Mouse (Mus musculus) WW6 (cell line): ENCODE results near the gene Syne3.

Experiments
- DNase-seq: peaks from one replicate; pipeline ENCODE4 v3.0.0-alpha.2; 2013; ENCODE audit warnings: low read depth, low spot score

Syne3 gene

GRCm38 (mm10) chr12:104925035-104925434 lies 84.6 kb downstream of the Syne3 start:
- no peak for DNase-seq

GRCm38 (mm10) chr12:104924546-104924945 lies 85.1 kb downstream of the Syne3 start:
- DNase-seq = no peak

- no peak for DNase-seq
Observed at GRCm38 (mm10) chr12:104923948-104924388, 85.6 kb downstream of the Syne3 start.

- no peak for DNase-seq
Observed at GRCm38 (mm10) chr12:104922647-104923046, 87.0 kb downstream of the Syne3 start.

GRCm38 (mm10) chr12:104921071-104921470 lies 88.5 kb downstream of the Syne3 start:
- no peak for DNase-seq

GRCm38 (mm10) chr12:104919247-104919646 lies 90.4 kb downstream of the Syne3 start:
- no peak for DNase-seq

- DNase-seq = no peak
Observed at GRCm38 (mm10) chr12:104917927-104918326, 91.7 kb downstream of the Syne3 start.

- DNase-seq = no peak
Observed at GRCm38 (mm10) chr12:104917297-104917696, 92.3 kb downstream of the Syne3 start.

- DNase-seq = no peak
Observed at GRCm38 (mm10) chr12:104916776-104917175, 92.8 kb downstream of the Syne3 start.

- DNase-seq = no peak
Observed at GRCm38 (mm10) chr12:104915681-104916080, 93.9 kb downstream of the Syne3 start.

GRCm38 (mm10) chr12:104912990-104913389 lies 96.6 kb downstream of the Syne3 start:
- DNase-seq = no peak

- DNase-seq = no peak
Observed at GRCm38 (mm10) chr12:104912281-104912933, 97.2 kb downstream of the Syne3 start.

- DNase-seq = no peak
Observed at GRCm38 (mm10) chr12:104909750-104910149, 99.9 kb downstream of the Syne3 start.

- no peak for DNase-seq
Observed at GRCm38 (mm10) chr12:104908986-104909385, 100.6 kb downstream of the Syne3 start.

- no peak for DNase-seq
Observed at GRCm38 (mm10) chr12:104908024-104908781, 101.4 kb downstream of the Syne3 start.

GRCm38 (mm10) chr12:104907133-104907532 lies 102.5 kb downstream of the Syne3 start:
- DNase-seq = no peak

GRCm38 (mm10) chr12:104904138-104904537 lies 105.5 kb downstream of the Syne3 start:
- DNase-seq = no peak

GRCm38 (mm10) chr12:104902392-104903053 lies 107.1 kb downstream of the Syne3 start:
- DNase-seq = no peak

GRCm38 (mm10) chr12:104901320-104901719 lies 108.3 kb downstream of the Syne3 start:
- no peak for DNase-seq

GRCm38 (mm10) chr12:104899835-104900234 lies 109.8 kb downstream of the Syne3 start:
- no peak for DNase-seq

GRCm38 (mm10) chr12:104899161-104899560 lies 110.4 kb downstream of the Syne3 start:
- DNase-seq = no peak

GRCm38 (mm10) chr12:104898718-104899117 lies 110.9 kb downstream of the Syne3 start:
- peak; percentile 64 for DNase-seq
